Mouse (Mus musculus) frontal cortex, adult 2 months (tissue): Measurements from ENCODE around the gene Vta1. TPM values are rescaled to one million over a fixed set of nuclear protein-coding genes. Genes with fewer than 3 reads are reported as not detected.

Source experiments
- polyA plus RNA-seq: library from polyadenylated mRNA; depleted of rRNA; stranded (reverse); fragments of >200 nt; gene quantifications from 2 replicates; pipeline ENCODE4 v1.2.3, GENCODE M21; 2012; rRNA removed

The Vta1 gene
- polyA plus RNA-seq, 1 experiment, result 103 TPM

Other genes with a start within 250 kb of the Vta1 start
- 1.4 and 2.5 TPM in 2 replicates for gene Adgrg6, start 159.9 kb downstream of the Vta1 start, polyA plus RNA-seq
- 4.2 and 16.4 TPM in 2 replicates for gene Nmbr, start within 50 bp of the Vta1 start, polyA plus RNA-seq
- gene Gje1, start 12.7 kb upstream of the Vta1 start, polyA plus RNA-seq, result not detected in 2 replicates